Mouse (Mus musculus) kidney, adult 2 months (tissue): Measurements from ENCODE around the gene Eml3. TPM values are rescaled to one million over a fixed set of nuclear protein-coding genes. Genes with fewer than 3 reads are reported as not detected.
A peak's percentile ranks its signal among the peaks of the same experiment; 100 is the strongest.

ENCODE experiments used
- DNase-seq: peaks from one replicate; pipeline ENCODE4 v3.0.0; 2021
- H3K27ac ChIP-seq: fragments of 200-500 bp; 2 replicates; pipeline ENCODE4 v1.5.1; 2012; ENCODE audit warnings: low read depth, low read length, control low read depth, inconsistent platforms; ENCODE audit not compliant: insufficient read depth
- H3K27me3 ChIP-seq: fragments of 200-500 bp; replicated peaks from 2 replicates; pipeline ENCODE4 v1.6.1; 2012; ENCODE audit warnings: mild to moderate bottlenecking, moderate library complexity, low read length, inconsistent platforms; ENCODE audit not compliant: control insufficient read depth, insufficient read depth
- H3K36me3 ChIP-seq: fragments of 200-500 bp; 2 replicates; pipeline ENCODE4 v1.6.1; 2012; ENCODE audit warnings: mild to moderate bottlenecking, moderate library complexity, low read length, inconsistent platforms; ENCODE audit not compliant: control insufficient read depth, insufficient read depth
- H3K4me1 ChIP-seq: fragments of 200-500 bp; 2 replicates; pipeline ENCODE4 v1.6.1; 2011; ENCODE audit warnings: low read length; ENCODE audit not compliant: control insufficient read depth, insufficient read depth
- H3K4me3 ChIP-seq: fragments of 200-500 bp; 2 replicates; pipeline ENCODE4 v1.5.1; 2011; ENCODE audit warnings: mild to moderate bottlenecking, low read depth, low read length, control low read depth; ENCODE audit not compliant: insufficient read depth
- CTCF ChIP-seq: fragments of 200-500 bp; conservative IDR thresholded peaks from 2 replicates; pipeline ENCODE4 v1.5.1; 2011; ENCODE audit warnings: low read depth, mild to moderate bottlenecking, control low read depth, low read length, moderate library complexity, mixed read lengths; ENCODE audit not compliant: insufficient read depth, insufficient read length
- POLR2A ChIP-seq: fragments of 200-500 bp; IDR thresholded peaks from one replicate; pipeline ENCODE4 v1.6.1; 2011; ENCODE audit warnings: low read depth, low read length, control low read depth
- WGBS: fragments of 180-500 bp; shearing (Covaris S2); methylation state at CpG from one replicate; pipeline ENCODE4 v1.1.7; 2018; 5-methylcytosine and 5-hydroxymethylcytosine counted together
- polyA plus RNA-seq: library from polyadenylated mRNA; depleted of rRNA; stranded (reverse); fragments of >200 nt; gene quantifications from 2 replicates; pipeline ENCODE4 v1.2.3, GENCODE M21; 2012

Gene Eml3
- polyA plus RNA-seq, 1 experiment, result 35.7 TPM

DNA sequence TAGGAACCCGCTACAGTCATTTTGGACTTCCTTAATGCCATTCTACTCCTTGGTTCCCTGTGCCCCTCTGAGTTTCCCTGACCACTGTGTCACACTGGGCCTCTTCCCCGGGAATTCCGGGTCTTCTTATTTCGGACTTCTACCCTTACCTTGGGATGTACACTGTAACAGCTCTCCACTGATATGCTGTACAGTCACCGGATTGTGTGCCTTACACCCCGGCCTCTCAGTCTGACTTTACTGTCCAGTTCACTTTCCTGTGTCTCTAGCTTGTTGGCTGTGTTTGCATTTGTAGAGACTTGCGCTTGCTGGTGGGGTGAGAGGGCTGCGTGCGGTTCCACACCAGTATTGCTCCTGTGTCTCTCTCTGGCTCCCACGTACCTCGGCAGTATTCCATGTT lies 765 bp downstream of the Eml3 start:
- Histone ChIP-seq H3K27ac (no peak overlapping the region), H3K4me1 (no peaks in the 10 kb centered on the region), H3K27me3 (no peaks in the 10 kb centered on the region), H3K4me3 (peak overlapping the region; percentile 64), H3K36me3 (no peaks in the 10 kb centered on the region; the same call in none of the 2 replicates)
- DNase-seq, result no peak
- 6% methylated on average over 11 of the region's 11 CpGs for WGBS
- no peak for TF ChIP-seq POLR2A
- TF ChIP-seq CTCF, result no peak

DNA sequence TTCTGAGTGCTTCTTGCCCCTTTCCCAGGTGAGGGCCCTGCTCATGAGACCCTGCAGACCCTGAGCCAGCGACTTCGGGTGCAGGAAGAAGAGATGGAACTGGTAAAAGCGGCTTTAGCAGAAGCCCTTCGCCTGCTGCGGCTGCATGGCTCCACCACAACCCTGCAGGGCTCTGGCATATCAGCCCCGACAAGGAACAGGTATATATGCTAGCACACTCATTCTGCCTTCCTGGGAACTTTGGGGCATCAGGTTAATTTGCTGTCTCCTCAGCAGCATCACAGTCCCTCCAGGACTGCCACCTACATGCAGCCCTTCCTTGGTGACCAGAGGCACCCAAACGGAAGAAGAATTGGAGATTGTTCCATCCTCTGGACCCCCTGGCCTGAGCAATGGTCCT lies 1.4 kb downstream of the Eml3 start:
- WGBS, result 84% methylated on average over 7 of the region's 7 CpGs
- TF ChIP-seq CTCF, result no peak
- TF ChIP-seq POLR2A, result no peak
- Histone ChIP-seq H3K4me1 (no peaks in the 10 kb centered on the region), H3K4me3 (no peak overlapping the region), H3K36me3 (no peaks in the 10 kb centered on the region; the same call in none of the 2 replicates), H3K27me3 (no peaks in the 10 kb centered on the region), H3K27ac (no peak overlapping the region)
- DNase-seq, result no peak

DNA sequence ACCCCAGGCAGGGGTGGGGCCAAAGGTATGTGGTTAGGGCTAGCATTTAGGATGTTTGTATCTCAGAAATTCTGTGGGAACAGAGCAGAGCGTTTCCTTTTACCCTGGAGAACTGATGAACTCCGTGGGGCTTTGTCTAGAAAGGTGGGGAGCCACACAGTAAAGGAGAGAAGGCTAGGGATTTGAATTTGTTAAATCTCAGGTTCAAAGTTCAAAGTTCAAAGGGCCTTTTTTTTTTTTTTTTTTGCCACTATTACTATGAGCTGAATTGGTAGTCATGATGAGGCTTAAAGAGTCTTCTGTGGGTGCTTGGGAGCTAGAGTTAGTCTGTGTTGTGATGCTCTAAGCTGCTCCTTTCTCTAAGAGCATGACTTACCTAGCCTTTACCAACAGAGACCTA lies 7.4 kb downstream of the Eml3 start:
- Histone ChIP-seq H3K36me3 (peaks cover 2% of the 10 kb centered on the region), H3K27me3 (no peaks in the 10 kb centered on the region), H3K4me1 (0 out of 2 replicates have a peak, but pooled peaks cover 2% of the 10 kb centered on the region), H3K4me3 (no peak overlapping the region), H3K27ac (no peak overlapping the region)
- DNase-seq, result no peak
- 60% methylated on average over 2 of the region's 2 CpGs for WGBS
- TF ChIP-seq POLR2A (no peak), CTCF (no peak)

DNA sequence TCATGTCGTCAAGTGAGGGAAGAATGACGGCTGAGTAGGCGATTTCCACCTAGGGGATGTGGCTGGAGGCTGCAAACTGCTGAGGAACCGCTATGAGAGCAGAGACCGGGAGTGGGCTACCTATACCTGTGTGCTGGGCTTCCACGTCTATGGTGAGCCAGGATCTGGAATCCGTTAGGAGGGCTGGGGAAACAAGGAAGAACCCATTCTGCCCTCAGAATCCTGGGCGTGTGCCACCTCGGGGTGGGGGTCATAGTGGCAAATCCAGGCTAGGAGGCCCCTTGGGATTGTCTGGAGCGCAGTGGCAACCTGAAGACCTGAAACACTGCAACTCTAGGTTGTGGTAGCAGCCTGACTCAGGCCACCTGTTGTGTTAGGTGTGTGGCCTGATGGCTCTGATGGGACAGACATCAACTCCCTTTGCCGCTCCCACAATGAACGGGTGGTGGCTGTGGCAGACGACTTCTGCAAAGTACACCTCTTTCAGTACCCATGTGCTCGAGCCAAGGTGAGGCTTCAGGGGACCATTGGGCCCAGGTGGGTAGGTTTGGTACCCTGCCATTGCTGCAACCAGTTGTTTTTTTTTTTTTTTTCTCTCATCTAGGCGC lies 11.3 kb downstream of the Eml3 start:
- H3K27me3 ChIP-seq, result no peaks in the 10 kb centered on the region
- TF ChIP-seq CTCF (no peak), POLR2A (no peak)
- no peak overlapping the region for H3K4me3 ChIP-seq
- DNase-seq, result no peak
- peaks cover 2% of the 10 kb centered on the region for H3K36me3 ChIP-seq
- H3K27ac ChIP-seq, result no peak overlapping the region
- peaks cover 7% of the 10 kb centered on the region; the same call in 1 of the 2 replicates for H3K4me1 ChIP-seq
- WGBS, result 82% methylated on average over 15 of the region's 15 CpGs

DNA sequence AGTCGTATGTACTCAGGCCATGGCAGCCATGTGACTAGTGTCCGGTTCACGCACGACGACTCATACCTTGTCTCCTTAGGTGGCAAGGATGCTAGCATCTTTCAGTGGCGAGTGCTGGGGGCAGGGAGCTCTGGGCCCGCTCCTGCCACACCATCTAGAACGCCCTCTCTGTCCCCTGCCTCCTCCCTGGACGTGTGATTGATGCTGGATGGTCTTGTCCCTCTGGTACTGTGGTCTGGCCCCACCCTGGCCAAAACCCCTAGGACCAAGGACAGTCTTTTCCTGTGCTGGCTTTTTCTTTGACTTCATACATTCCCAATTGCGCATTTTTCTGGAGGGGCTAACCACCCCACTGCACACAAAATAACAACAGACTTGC lies 11.8 kb downstream of the Eml3 start:
- peaks cover 7% of the 10 kb centered on the region; the same call in 1 of the 2 replicates for H3K4me1 ChIP-seq
- 42% methylated on average over 10 of the region's 10 CpGs for WGBS
- no peak for DNase-seq
- peak overlapping the region; percentile 22; the same call in 1 of the 2 replicates for H3K4me3 ChIP-seq
- TF ChIP-seq CTCF (no peak), POLR2A (no peak)
- peaks cover 5% of the 10 kb centered on the region for H3K36me3 ChIP-seq
- no peaks in the 10 kb centered on the region for H3K27me3 ChIP-seq
- 0 out of 2 replicates have a peak overlapping the region, but pooled peaks have one; percentile 8 for H3K27ac ChIP-seq

DNA sequence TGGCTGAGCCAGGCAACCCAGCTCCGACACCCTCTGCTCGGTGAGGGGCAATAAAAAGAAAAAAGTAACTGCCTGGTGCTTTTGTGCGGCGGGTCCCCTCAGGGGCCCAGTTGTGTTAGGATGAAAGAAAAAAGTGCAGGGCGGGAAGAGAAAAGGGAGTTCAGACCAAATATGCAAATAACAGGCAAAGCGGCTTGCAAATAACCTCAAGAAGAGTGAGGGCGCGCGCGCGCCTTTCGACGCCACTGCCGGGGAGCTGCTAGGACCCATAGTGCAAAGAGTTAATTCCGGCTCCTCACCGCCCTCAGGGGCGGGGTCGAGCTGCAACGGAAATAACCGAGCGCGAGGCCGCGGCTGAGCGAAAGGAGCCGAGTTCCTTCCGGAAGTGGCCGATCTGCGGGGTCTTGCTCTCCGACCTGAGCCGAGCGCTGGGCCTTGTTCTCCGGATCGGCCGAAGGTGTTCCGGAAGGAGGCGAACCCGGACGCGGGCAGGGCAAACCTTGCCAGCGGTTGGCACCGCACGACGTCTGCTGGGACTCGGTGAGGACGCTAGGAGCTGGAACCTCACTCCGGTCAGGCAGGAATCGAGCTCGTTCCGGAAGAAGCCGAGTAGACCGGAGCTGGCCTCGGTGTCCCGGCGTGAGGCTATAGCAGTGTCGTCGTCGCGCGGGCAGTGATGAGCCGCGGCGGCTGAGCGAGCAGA lies 12.3 kb downstream of the Eml3 start, which contains the start of gene Mta2:
Gene Mta2, plus strand, starts transcription at position 361 of the 703 bp plus-strand sequence.
- peak within 1 kb of the TSS; percentile 94 for H3K27ac ChIP-seq
- under 1% methylated on average over 64 of the region's 64 CpGs for WGBS

DNA sequence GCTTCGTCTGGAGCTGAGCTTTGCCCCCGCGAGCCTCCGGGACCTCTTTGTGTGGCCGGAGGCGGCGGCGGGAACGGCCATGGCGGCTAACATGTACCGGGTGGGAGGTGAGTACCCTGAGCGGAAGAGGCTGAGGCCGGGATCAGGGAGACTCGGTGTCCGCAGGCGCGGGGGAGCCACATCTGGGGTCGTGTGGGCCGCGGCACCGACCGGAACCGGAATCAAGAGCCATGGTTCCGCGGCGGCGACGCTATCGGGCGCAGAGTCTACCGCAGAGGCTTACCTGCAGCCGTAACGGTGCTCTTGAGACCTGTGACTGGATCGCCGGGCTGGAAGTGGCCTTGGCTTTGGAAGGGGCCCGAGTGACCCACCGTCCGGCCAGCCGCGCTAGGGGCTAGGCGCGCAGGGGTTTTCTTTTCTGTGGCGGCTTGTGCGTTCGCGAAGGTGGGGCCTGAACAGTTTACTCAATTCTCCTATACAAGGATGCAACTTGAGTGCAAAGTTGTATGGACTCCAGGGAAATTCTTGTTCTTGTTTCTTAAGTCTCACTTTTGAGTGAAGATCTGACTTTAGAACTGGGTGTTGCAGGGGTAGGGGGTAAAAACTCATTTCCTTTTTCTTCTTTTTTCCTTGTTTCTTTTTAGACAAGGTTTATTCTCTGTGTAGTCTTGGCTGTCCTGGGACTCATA lies 13.1 kb downstream of the Eml3 start:
- under 1% methylated on average over 45 of the region's 46 CpGs for WGBS
- H3K4me3 ChIP-seq, result peak overlapping the region; percentile 88
- peak; percentile 66 for DNase-seq
- H3K4me1 ChIP-seq, result peaks cover 4% of the 10 kb centered on the region; the same call in 1 of the 2 replicates
- no peak for TF ChIP-seq POLR2A
- TF ChIP-seq CTCF, result no peak
- no peaks in the 10 kb centered on the region for H3K27me3 ChIP-seq
- peaks cover 9% of the 10 kb centered on the region for H3K36me3 ChIP-seq
- H3K27ac ChIP-seq, result peak overlapping the region; percentile 94

More for the DNA sequence above, 12.3 kb downstream of the Eml3 start, which contains the start of gene Mta2:
- no peak for TF ChIP-seq CTCF
- peak; percentile 69 for TF ChIP-seq POLR2A
- Histone ChIP-seq H3K4me3 (peak within 1 kb of the TSS; percentile 88), H3K36me3 (peaks cover 7% of the 10 kb centered on the region), H3K27me3 (no peaks in the 10 kb centered on the region), H3K4me1 (peaks cover 7% of the 10 kb centered on the region; the same call in 1 of the 2 replicates)
- peak; percentile 98 for DNase-seq
